Mouse (Mus musculus) cerebellum, postnatal 10 days (tissue): ENCODE data around the gene Rad50.

Experiments
- DNase-seq, 2 experiments: peaks; one replicate each; pipeline ENCODE4 v3.0.0; 2021; ENCODE audit warnings: mixed read lengths in 2 of 2

Rad50 gene

GRCm38 (mm10) chr11:53691979-53692378 lies 15.1 kb downstream of the Rad50 start:
- peak; percentile 20 for DNase-seq

- DNase-seq, result no peak
These were observed 24.1 kb downstream of the Rad50 start for GRCm38 (mm10) chr11:53682994-53683530.

- no peak for DNase-seq
These were observed 24.9 kb downstream of the Rad50 start for GRCm38 (mm10) chr11:53682170-53682569.

DNA sequence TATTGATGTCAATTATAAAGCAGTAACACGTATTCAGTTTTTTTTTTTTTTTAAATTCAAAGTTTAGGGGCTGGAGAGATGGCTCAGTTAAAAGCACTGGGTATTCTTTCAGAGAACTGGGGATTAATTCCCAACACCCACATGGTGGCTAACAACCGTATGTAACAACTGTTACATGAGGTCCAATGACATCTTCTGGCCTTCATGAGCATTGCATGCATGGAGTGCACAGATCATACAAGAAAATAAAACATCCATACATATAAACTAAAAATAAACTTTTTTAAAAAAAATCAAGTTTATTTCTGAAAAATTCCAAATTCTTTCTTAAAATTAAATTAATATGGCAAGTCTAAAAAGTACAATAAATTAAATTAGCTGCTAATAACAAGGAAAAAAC lies 25.4 kb downstream of the Rad50 start:
- DNase-seq, result no peak

- no peak for DNase-seq
These were observed 27.0 kb downstream of the Rad50 start for GRCm38 (mm10) chr11:53680141-53680540.

DNA sequence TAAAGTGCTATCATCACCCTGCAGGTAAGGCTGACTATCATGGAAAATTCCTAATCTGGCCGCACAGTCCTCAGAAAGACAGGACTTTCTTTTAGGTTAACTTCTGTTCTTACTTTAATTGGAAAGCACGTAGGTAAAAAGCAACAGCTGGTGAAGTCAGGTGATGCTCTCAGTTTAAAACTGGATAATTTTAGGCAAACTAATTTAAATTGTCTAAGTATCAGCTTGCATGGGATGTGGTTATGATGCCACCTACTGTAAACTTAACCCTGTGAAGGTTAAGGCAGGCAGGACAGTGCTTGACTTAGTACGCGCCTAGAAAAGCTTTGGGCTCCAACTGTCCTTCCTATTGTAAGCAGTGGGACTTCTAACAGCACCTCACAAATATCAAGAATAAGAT lies 35.7 kb downstream of the Rad50 start:
- no peak for DNase-seq

DNA sequence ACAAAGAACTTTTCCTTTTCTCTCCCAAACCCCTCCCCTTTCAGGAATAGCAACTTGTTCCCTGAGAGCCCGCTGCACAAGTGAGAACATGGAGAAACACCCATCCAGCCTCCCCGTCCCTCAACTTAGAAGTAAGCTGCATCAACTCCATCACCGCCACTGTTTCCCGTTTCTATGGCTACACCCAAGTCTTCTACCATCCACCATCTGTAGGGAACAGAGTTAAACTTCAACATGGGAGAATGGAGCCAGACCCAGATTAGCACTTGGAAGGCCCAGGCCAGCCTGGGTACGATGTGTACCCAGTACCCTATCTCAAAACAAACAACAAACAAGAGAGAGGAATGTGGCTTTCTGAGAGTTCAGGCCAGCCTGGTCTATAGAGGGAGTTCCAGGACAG lies 43.0 kb downstream of the Rad50 start:
- DNase-seq, result no peak

DNA sequence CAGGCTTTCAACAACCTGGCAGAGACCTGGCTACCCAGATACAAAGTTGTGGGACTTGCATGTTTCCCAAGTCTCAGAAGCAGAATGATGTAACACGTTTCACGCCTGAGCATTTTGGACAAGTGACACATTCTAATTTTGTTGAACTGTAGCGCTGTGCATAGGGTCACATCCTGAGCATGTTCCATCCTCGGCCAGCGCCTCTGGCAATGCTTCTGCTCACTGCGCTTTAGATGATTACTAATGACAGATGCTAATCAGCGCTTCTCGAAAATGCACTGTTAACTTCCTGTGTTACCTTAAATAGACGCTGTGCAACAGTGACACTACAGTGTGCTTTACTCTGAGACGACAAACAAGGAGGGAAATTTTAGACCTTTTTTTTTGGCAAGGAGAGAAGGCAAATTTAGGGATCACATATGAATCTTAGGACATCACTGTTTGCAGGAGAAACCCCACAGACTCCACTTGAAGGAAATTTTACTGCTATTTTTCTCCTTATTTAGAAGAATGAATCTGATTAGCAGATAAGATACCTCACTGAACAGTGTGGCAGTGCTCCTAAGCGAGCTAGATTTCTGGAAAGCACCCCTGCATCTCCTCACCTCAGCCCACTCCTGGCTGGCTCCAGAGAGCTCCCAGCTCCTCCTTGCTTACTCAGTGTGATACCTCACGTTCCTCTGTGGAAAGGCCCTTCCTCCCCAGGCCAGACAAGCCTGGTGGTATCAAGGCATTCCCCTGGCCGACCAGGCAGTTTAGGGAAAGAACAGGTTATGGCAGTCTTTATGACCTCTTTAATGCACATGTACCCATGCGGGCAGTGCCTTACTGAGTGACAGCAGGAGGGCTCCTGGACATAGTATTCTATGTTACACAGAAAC lies 44.1 kb downstream of the Rad50 start:
- peak; percentile 58 to 60 for DNase-seq

- DNase-seq, result no peak
These were observed 49.3 kb downstream of the Rad50 start for GRCm38 (mm10) chr11:53657828-53658227.

- no peak for DNase-seq
These were observed 49.7 kb downstream of the Rad50 start for GRCm38 (mm10) chr11:53657381-53657780.

DNA sequence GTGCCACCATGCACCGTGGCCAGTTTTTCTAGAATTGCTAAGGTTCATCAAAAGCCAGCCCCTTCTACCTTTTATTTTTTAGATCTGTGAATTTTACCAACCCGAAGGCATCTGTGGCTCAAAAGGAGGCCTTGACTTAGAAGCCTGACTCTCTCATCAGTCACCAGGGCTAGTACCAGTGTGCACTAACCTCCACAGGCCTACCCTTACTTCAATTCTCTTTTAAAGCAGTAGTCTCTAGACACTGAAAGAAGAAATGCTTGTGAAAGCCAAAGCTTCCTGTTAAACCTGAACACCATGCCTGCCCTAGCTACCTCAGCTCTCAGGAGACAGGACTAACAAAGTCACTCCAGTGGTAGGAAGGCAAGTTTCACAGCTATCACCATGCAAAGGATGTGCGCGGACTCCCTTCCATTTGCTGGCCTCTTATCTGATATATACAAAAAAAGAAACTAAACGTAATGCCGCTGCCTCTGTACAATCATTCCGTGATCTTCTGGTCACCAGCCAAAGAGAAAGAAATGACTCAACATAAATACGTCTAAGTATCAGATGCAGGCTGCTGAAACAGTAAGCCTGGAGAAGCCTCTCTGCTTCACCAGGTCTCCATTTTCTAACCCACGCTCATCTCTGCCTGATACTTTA lies 50.4 kb downstream of the Rad50 start:
- DNase-seq, result no peak

DNA sequence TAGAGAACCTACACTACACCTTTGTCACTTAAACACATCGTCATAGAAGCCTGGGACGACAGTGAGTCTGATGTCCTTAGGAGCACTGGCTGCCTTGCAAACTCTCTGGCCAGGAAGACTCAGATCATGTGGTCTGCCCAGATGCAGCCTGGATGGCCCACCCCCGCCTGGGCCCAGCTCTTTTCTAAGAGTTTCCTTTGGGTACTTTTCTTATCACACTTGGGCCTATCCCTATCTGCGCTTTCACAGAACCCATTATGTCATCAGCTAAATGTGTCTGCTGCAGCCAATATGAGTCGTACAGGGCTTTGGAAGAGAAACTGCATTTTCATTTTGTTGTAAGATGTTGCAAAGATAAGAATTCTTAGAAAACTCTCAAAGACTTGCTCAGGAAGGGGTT lies 52.1 kb downstream of the Rad50 start:
- no peak for DNase-seq

- no peak for DNase-seq
These were observed 54.7 kb downstream of the Rad50 start for GRCm38 (mm10) chr11:53652427-53652826.

DNA sequence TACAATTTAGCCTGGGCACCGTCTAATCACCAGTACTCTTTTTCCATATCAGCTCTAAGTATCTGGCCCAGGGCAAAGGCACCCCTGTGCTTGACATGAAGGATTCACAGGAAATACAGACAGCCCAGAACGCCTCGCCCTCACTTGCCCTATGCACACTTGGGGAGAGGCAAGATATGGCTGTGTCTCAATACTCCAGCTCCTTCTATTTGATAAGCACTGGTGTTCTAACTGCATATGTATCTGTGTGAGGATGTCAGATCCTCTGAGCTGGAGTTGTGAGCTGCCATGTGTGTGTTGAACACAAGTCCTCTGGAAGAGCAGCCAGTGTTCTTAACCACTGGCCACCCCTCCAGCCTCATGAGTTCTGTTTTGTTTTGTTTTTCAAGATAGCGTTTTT lies 55.7 kb downstream of the Rad50 start:
- no peak for DNase-seq

DNA sequence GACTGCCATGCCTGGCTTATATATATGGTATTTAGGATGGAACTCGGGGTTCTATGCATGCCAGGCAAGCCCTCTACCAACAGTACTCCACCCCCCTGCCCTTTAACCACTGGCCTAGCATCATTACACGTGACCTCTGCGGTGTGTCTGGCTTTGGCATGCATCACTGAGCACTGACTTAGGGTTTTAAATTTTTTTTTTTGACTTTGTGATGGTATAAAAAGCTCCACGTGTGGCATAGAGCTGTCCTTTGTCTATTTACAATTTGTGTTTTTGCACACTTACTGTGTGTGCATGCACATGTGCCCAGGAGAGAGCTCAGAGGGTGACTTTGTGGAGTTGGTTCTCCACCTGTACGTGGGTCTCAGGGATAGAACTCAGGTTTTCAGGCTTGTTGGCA lies 63.1 kb downstream of the Rad50 start:
- no peak for DNase-seq

- DNase-seq, result no peak
These were observed 64.3 kb downstream of the Rad50 start for GRCm38 (mm10) chr11:53642744-53643279.

GRCm38 (mm10) chr11:53637803-53638260 lies 69.3 kb downstream of the Rad50 start:
- DNase-seq, result no peak

- DNase-seq, result peak; percentile 62 to 72
These were observed 69.9 kb downstream of the Rad50 start for GRCm38 (mm10) chr11:53637046-53637802.

DNA sequence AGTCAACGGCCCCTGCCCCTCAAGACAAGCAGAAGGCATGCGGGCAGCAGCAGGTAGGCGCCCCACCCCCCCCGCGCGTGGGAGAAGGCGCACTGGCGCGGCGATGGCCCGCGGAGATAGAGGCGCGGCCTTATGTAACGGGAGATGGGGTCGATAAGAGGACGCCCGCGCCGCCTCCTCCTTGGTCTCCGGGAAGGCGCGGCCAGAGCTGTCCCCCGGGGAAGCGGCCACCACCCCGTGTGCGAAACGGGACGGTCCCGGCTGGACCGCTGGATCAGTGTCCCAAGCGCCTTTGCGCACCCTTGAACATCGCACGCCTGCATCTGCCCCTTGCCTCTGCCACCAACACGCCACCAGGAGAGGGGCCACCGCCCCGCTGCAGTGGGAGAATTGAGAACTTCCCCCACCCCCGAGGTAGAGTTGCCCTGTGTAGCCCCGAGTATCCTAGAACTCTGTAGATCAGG lies 70.9 kb downstream of the Rad50 start:
- DNase-seq, result peak in 1 of 2 experiments; percentile 53

DNA sequence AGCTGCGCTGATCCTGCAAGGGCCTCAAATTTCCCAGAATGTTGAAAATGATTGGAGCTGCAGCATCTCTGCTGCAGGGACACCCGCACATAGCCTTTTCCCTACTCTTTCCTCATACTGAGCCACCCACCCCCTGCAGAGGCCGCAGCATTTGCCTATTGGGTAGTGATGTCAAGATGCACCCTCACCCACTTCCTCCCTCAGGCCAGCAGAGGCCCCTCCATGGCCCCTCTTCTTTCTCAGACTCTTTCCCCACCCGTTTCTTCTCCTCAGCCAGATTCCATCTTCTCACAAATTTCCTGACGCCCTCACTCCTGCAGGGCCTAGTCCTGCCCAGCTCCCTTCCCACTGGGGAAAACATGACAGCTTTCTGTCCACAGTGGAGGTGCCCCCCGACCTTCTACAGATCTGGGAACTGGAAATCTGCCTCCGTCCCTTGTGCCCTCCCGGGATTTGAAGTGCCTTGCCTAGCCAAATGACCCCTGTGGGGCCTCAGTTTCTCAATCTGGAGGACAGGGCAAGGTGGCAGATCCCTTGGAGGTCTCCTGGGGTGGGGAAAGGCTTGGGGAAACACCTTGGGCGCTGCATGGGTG lies 71.4 kb downstream of the Rad50 start:
- peak in 1 of 2 experiments; percentile 29 for DNase-seq

GRCm38 (mm10) chr11:53634556-53634955 lies 72.6 kb downstream of the Rad50 start, which contains the start of gene Il13:
TSS of gene Il13 (minus strand) at chr11:53634702.
- DNase-seq, result no peak

GRCm38 (mm10) chr11:53633644-53634043 lies 73.5 kb downstream of the Rad50 start:
- DNase-seq, result peak; percentile 81 to 85
